Mouse (Mus musculus) kidney, embryonic 14.5 days (tissue): ENCODE measurements around the gene Dock8. TPM values are rescaled to one million over a fixed set of nuclear protein-coding genes. Genes with fewer than 3 reads are reported as not detected.

Experiments used
- ATAC-seq: fragments of 200-750 bp; cut with Nextera tagmentation; 2 replicates; pipeline ENCODE4 v1.8.0; 2017; ENCODE audit warnings: moderate number of reproducible peaks, mild to moderate bottlenecking, moderate TSS enrichment, moderate library complexity; ENCODE audit not compliant: low FRiP score, low TSS enrichment
- H3K27ac ChIP-seq: fragments of 300-500 bp; sonication (generic); 2 replicates; pipeline ENCODE4 v1.5.1; 2014; ENCODE audit warnings: low read depth, mild to moderate bottlenecking, low read length, moderate library complexity, mixed read lengths
- H3K27me3 ChIP-seq: fragments of 300-500 bp; sonication (generic); 2 replicates; pipeline ENCODE4 v1.6.1; 2014; ENCODE audit warnings: mild to moderate bottlenecking, low read length; ENCODE audit not compliant: control insufficient read depth, insufficient read depth
- H3K36me3 ChIP-seq: fragments of 300-500 bp; sonication (generic); 2 replicates; pipeline ENCODE4 v1.6.1; 2014; ENCODE audit warnings: low read length, mixed read lengths; ENCODE audit not compliant: control insufficient read depth, insufficient read depth
- H3K4me1 ChIP-seq: fragments of 300-500 bp; sonication (generic); 2 replicates; pipeline ENCODE4 v1.6.1; 2014; ENCODE audit warnings: low read length, mixed read lengths; ENCODE audit not compliant: control insufficient read depth, insufficient read depth
- H3K4me2 ChIP-seq: fragments of 300-500 bp; sonication (generic); replicated peaks from 2 replicates; pipeline ENCODE4 v1.6.1; 2014; ENCODE audit warnings: low read depth, mild to moderate bottlenecking, low read length
- H3K4me3 ChIP-seq: fragments of 300-500 bp; sonication (generic); 2 replicates; pipeline ENCODE4 v1.5.1; 2014; ENCODE audit warnings: mild to moderate bottlenecking, low read length
- H3K9ac ChIP-seq: fragments of 300-500 bp; sonication (generic); 2 replicates; pipeline ENCODE4 v1.6.1; 2014; ENCODE audit warnings: low read depth, mild to moderate bottlenecking, low read length, moderate library complexity
- H3K9me3 ChIP-seq: fragments of 300-500 bp; sonication (generic); 2 replicates; pipeline ENCODE4 v1.6.1; 2016; ENCODE audit warnings: low read length; ENCODE audit not compliant: control insufficient read depth
- WGBS: fragments of 180-500 bp; shearing (Covaris S2); extraction: QIAGEN DNeasy Blood & Tissue Kit; methylation state at CpG from one replicate; pipeline ENCODE4 v1.1.7; 2014; 5-methylcytosine and 5-hydroxymethylcytosine counted together
- polyA plus RNA-seq: library from polyadenylated mRNA; unstranded; fragments of >200 nt; fragmentation: Nextera tagmentation; extraction: Ambion mirVana; gene quantifications from 2 replicates; pipeline ENCODE4 v1.2.1, GENCODE M21; 2014

The Dock8 gene
- polyA plus RNA-seq, 1 experiment from 2014 or later: 4.9 TPM

DNA sequence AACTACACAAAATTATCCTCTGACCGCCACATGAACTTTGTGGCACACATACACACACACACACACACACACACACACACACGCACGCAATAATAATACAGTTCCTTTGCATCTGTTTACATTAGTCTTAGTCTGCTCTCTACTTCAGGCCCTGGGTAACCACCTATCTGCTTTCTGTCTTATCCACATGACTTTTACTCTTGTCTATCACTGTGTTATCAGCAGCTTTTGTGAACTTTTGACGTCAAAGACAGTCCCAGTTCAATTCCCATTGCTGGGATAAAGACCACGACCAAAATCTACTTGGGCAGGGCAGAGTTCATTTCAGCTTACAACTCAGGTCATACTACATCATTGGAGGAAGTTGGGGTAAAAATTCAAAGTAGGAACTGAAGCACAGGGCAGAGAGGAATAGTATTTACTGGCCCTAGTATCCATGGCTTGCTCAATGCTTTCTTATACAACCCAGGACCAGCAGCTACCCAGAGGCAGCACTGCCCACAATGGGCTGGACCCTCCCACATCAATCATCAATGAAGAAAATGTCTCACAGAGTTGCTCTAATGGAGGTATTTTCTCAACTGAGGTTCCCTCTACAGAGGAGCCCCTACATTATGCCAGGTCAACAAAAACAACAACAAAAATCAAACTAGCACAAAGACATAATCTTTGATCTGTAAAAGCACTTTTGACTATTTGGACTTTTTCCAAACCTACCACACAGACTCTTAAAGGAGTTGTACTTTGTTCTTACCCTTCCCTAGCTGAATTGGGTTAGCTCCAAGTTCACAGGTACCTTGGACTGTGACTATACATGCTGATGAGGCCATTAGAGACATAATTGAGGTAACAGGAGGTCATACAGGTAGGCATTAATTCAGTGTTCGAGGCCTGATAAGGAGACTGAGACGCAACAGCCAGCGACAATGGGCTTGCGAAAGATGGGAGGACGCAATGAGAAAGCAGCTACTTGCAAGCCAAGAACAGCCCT, 20.2 kb upstream of the Dock8 start:
- Histone ChIP-seq H3K9ac (no peak overlapping the region), H3K4me1 (no peaks in the 10 kb centered on the region), H3K27me3 (no peaks in the 10 kb centered on the region), H3K27ac (no peak overlapping the region), H3K36me3 (no peaks in the 10 kb centered on the region), H3K4me3 (no peak overlapping the region), H3K4me2 (no peak overlapping the region), H3K9me3 (no peaks in the 10 kb centered on the region)
- no peak for ATAC-seq
- WGBS: 82% methylated on average over 10 of the region's 10 CpGs

GRCm38 (mm10) chr19:24981294-24981693, 18.0 kb upstream of the Dock8 start:
- Histone ChIP-seq H3K27me3 (no peaks in the 10 kb centered on the region), H3K9ac (no peak overlapping the region), H3K4me2 (no peak overlapping the region), H3K4me1 (no peaks in the 10 kb centered on the region), H3K9me3 (no peaks in the 10 kb centered on the region), H3K4me3 (no peak overlapping the region), H3K36me3 (no peaks in the 10 kb centered on the region), H3K27ac (no peak overlapping the region)
- ATAC-seq: no peak
- 53% methylated on average over 8 of the region's 8 CpGs for WGBS

DNA sequence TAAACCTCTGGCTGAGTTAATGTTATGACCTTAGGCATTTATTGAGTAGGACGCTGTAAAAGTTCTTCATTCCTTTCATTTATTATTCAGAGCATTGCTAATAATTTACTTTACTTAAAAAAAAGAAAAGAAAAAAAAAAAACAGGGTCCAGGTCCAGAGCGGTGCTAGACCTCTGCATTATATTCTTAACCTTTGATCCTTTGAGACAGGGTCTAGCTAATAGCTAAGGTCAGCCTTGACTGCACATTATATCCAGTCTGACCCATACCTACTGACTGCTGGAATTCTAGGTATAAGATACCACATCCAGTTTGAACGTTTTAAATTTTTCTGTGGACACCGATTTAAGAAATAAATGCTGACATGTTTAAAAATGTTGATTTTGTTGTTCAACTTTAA, 16.3 kb upstream of the Dock8 start:
- WGBS: 72% methylated on average over 4 of the region's 4 CpGs
- Histone ChIP-seq H3K4me1 (no peaks in the 10 kb centered on the region), H3K36me3 (no peaks in the 10 kb centered on the region), H3K27ac (no peak overlapping the region), H3K9me3 (no peaks in the 10 kb centered on the region), H3K27me3 (no peaks in the 10 kb centered on the region), H3K4me3 (no peak overlapping the region), H3K9ac (no peak overlapping the region), H3K4me2 (no peak overlapping the region)
- no peak for ATAC-seq

GRCm38 (mm10) chr19:24983857-24984498, 15.4 kb upstream of the Dock8 start:
- Histone ChIP-seq H3K27ac (no peak overlapping the region), H3K27me3 (no peaks in the 10 kb centered on the region), H3K36me3 (no peaks in the 10 kb centered on the region), H3K4me1 (no peaks in the 10 kb centered on the region), H3K4me2 (no peak overlapping the region), H3K9ac (no peak overlapping the region), H3K9me3 (no peaks in the 10 kb centered on the region), H3K4me3 (no peak overlapping the region)
- no peak for ATAC-seq
- WGBS: 60% methylated on average over 7 of the region's 7 CpGs

DNA sequence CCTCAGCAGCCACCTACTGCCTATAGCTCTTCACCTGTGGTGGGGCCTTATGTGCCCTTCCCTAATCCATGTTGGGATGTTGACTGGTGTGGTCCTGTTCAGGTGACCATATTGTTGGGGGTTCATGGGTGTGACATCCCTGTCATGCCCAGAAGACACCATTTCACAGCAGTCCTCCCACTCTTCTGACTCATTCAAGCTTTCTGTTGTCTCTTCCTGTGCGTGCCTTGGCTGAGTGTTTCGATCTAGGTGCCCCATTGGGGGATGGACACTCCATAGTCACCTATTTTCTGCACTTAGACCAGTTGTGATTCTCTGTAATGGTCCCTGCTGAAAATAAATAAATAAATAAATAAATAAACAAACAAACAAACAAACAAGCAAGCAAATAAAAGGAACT, 14.3 kb upstream of the Dock8 start:
- no peak overlapping the region for H3K4me2 ChIP-seq
- H3K4me1 ChIP-seq: no peaks in the 10 kb centered on the region
- 89% methylated on average over 2 of the region's 2 CpGs for WGBS
- H3K9ac ChIP-seq: no peak overlapping the region
- H3K4me3 ChIP-seq: no peak overlapping the region
- no peak for ATAC-seq
- no peaks in the 10 kb centered on the region for H3K9me3 ChIP-seq
- no peak overlapping the region for H3K27ac ChIP-seq
- H3K27me3 ChIP-seq: no peaks in the 10 kb centered on the region
- no peaks in the 10 kb centered on the region for H3K36me3 ChIP-seq

GRCm38 (mm10) chr19:24987355-24987754, 12.0 kb upstream of the Dock8 start:
- Histone ChIP-seq H3K9me3 (no peaks in the 10 kb centered on the region), H3K36me3 (no peaks in the 10 kb centered on the region), H3K27me3 (no peaks in the 10 kb centered on the region), H3K4me2 (no peak overlapping the region), H3K4me1 (no peaks in the 10 kb centered on the region), H3K27ac (no peak overlapping the region), H3K9ac (no peak overlapping the region), H3K4me3 (no peak overlapping the region)
- 75% methylated on average over 4 of the region's 4 CpGs for WGBS
- no peak for ATAC-seq

DNA sequence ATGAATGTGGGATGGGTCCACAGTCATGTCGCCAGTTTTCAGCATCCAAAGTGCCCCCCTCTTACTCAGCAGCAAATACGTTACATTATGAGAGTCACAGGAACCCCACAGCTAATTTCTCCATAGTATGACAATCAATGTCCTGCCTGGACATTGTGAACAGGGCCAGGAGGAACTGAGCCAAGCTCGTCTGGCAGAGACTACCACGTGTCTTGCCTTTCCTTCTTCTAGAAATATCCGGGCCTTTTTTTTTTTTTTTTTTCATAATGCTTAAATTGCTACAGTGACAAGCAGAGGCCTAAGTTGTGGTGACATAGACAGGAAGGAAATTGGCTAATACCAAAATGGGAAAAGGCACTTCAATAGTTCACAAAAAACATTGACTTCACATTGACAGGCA, 10.5 kb upstream of the Dock8 start:
- no peak overlapping the region for H3K4me3 ChIP-seq
- no peaks in the 10 kb centered on the region for H3K9me3 ChIP-seq
- H3K9ac ChIP-seq: no peak overlapping the region
- H3K4me1 ChIP-seq: no peaks in the 10 kb centered on the region
- no peaks in the 10 kb centered on the region for H3K27me3 ChIP-seq
- ATAC-seq: no peak
- WGBS: 82% methylated on average over 5 of the region's 5 CpGs
- H3K4me2 ChIP-seq: no peak overlapping the region
- H3K36me3 ChIP-seq: no peaks in the 10 kb centered on the region
- no peak overlapping the region for H3K27ac ChIP-seq

DNA sequence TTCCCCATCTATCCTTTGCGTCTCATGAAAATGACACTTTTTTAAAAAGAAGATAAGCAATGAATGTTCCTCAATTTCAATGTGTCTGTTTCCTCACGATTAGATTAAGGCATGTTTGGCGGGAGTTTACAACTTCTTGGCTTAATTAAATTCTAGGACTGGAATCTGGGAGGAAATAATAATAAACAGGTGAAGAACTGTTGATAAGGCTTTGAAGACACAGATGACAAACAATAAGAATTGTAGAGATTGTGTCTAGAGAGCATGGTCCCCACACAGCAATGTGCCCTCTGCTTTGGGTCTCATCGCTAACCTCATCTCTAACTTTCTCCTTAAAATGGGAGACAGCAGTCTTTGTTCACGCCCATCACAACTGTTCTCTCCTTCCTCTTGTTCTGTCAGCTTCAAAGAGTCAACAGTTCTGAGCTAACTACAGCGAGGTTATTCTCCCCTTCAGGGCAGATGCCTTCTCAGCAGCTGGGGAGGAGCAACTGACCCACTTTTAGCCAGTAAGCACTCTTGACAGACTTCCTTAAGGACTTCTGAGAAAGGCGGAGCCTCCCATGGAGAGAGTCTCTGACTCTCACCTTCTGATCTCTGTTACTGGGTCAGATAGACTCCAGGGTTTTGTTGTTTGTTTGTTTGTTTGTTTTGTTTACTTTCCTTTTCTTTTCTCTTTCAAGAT, 9.1 kb upstream of the Dock8 start:
- Histone ChIP-seq H3K36me3 (no peaks in the 10 kb centered on the region), H3K4me2 (no peak overlapping the region), H3K4me1 (no peaks in the 10 kb centered on the region), H3K4me3 (no peak overlapping the region), H3K9ac (no peak overlapping the region), H3K27me3 (no peaks in the 10 kb centered on the region), H3K9me3 (no peaks in the 10 kb centered on the region), H3K27ac (no peak overlapping the region)
- ATAC-seq: no peak
- 77% methylated on average over 7 of the region's 7 CpGs for WGBS

DNA sequence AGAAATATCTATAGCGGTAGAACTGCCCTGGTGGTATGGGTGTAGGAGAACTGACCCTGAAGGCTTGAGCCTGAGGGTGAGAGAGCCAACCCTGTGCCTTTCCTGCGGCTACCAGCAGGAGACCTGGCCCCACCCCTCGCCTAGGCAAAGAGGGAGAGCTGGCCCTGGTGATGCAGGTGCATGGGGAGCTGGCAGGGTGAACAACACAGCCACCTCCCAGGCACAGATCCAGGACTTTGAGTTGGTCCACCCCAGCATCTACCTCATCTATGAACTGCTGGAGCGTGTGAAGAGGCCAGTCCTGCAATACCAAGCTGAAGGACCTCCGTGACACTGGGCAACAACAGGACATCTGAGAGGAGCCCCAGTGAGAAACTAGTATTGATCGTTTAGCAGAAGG, 5.8 kb upstream of the Dock8 start:
- no peaks in the 10 kb centered on the region for H3K36me3 ChIP-seq
- no peak for ATAC-seq
- no peak overlapping the region for H3K27ac ChIP-seq
- H3K4me3 ChIP-seq: no peak overlapping the region
- no peak overlapping the region for H3K4me2 ChIP-seq
- WGBS: 70% methylated on average over 6 of the region's 6 CpGs
- H3K4me1 ChIP-seq: no peaks in the 10 kb centered on the region
- H3K9ac ChIP-seq: no peak overlapping the region
- H3K27me3 ChIP-seq: peaks cover 3% of the 10 kb centered on the region; the same call in 1 of the 2 replicates
- H3K9me3 ChIP-seq: no peaks in the 10 kb centered on the region
